Mouse (Mus musculus) ovary, postnatal 36 days (tissue): Measurements from ENCODE around the gene Armc6.

Experiments used
- DNase-seq: peaks from one replicate; pipeline ENCODE4 v3.0.0; 2022; ENCODE audit warnings: low spot score, mixed read lengths

Armc6 gene

DNA sequence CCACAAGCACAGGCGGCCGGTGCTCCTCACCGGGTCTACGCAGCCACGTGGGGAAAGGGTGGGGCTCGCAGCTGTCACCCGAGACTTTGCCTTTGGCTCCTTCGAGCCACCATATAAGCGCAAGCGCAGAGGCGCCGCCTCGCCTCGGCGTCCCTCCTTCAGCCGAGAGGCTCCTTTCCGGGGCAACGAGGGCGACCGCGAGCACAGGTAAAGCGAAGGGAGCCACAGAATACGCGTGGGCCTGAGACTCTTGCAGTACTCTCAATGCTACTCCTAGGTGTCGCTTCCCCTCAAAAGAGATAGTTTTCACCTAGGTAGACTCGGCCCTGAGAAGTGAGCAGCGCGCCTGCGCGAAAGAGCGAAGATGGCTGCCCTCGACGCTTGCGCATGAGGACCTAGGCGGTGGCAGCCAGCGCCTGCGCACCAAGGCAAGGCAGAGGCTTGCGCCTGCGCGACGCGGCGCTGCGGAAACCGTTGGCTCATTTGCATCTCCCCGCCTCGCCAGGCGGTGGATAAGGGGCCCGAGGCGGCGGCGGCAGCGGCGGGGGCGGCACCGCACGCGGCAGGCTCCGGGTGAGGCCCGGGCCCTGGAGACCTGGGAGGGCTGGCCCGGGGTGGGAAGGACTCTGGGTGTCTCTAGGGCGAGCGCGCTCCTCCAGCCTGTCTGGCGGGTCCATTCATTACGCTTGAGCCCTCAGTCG, at the start of gene Armc6, which contains the start of gene Sugp2:
Gene Armc6, minus strand, starts transcription at position 387 of the 701 bp plus-strand sequence.
Gene Sugp2, plus strand, starts transcription at position 147 of the 701 bp plus-strand sequence.
- peak; percentile 97 for DNase-seq

DNA sequence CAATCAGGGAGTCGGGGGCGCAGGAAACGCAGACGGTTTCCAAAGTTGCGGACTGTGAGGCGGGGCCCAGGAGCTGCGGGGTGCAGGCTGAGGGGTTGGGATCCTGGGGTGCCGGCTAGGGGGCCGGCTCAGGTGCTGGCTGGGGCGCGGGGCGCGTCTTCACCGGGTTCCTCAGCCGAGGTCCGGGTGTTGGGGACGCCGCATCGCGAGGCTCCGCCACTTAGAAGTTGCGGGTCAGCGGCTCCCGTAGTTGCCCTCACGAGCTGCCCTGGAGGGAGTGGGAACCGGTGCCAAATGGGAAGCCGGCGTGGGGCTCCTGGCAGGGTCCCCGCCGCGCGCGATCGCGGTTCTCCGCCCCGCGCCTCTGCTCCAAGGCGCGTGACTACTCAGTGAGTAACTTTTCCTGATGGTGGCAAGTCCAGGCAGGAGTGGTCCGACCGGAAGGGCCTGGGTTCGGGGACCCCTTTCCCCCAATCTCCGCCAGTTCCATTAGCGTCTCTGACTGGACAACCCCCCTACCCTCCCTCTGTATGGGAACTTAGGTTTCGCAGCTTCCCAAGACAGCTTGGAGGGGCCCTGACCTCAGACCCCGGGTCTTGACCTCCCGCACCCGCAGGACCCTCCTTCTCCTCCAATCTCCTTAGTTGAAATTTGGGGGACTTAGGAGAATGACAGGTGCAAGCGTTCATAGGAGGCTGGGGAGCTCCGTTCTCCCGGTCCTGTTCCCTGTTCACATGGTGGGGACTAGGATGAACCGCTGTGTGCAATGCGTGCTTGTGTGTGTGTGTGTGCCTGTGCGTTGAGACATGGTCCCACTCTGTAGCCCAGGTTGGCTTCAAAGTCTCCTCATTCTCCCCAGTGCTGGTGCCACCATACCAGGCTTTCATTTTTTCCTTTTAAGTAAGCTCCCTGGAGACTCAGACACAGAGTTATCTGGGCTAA, 49.1 kb upstream of the Armc6 start:
- no peak for DNase-seq

- DNase-seq = peak; percentile 91
Measured at GRCm38 (mm10) chr8:70282603-70283135, 48.4 kb upstream of the Armc6 start, which contains the start of gene Homer3. Homer3 (plus strand) TSS chr8:70282827.

DNA sequence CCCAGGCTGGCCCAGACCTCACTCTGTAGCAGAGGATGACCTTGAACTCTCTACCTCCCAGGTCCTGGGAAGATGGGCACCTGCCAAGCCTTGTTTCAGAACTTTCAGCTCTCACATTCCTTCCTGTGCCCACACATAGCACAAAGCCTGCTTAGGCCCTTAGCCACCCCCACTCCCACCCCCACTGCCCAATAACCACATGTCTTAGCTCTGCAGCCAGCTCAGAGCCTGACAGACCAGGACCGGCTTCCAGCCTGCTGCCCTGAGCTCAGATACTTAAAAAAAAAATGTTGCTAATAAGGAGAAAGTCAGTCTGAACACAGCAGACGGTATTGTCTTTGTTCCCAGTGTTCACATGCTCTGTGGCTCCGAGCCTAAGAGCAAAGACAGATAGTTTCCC, 46.7 kb upstream of the Armc6 start:
- no peak for DNase-seq

DNA sequence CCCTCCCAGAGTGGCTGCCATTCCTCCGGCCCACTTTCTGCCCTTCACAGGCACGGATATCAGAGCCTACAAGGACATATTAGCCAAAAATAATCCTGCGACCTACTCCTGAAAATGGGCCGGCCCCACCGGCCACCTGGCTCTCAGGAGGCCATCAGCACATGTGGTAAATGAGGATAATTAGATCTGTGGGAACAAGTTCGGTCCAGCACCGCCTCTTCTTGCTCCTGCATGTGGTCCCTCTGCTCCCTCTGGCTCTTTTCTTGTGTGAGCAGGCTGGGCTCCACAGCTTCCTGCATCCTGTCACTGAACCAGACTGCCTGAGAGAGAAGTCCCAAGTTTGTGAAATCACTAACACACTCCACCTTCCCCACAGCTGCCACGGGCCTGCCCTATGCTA, 45.0 kb upstream of the Armc6 start:
- DNase-seq = no peak

DNA sequence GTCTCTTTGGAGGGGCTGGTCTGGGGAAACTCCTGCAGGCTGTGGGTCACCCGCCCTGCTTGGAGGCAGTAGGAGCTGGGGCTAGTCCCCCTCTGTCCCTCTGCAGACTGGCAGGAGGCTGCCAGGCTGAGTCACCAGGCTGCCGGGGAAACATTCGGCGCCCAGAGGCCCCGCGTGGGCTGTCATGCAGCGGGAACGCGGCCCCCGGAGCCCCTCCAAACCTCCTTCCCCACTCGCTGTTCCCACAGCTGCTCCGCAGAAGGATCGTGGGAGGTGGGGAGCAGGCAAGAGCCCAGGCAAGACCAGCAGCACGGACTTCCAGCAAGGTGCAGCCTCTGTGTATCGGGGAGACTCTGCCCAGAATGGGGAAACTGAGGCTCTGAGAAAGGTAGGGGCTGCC, 43.9 kb upstream of the Armc6 start:
- no peak for DNase-seq

DNA sequence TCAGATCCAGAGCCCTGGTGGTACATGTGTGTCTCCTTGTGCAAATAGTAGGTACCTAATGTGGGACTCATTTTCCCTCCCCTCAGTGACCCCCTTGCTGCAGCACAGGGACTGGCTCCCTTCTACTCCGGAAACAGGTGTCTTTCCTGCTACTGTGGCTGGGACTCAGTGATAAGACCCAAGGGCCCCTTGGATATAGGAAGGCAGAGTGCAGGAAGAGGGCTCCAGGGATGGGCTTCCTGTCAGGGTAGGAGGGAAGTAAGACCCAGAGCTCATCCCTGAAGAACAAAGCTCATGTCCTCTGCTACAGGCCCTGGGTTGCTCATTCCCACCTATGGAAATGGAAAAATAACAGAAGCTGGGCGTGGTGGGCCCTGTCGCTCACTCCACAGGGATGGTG, 42.2 kb upstream of the Armc6 start:
- DNase-seq = no peak

DNA sequence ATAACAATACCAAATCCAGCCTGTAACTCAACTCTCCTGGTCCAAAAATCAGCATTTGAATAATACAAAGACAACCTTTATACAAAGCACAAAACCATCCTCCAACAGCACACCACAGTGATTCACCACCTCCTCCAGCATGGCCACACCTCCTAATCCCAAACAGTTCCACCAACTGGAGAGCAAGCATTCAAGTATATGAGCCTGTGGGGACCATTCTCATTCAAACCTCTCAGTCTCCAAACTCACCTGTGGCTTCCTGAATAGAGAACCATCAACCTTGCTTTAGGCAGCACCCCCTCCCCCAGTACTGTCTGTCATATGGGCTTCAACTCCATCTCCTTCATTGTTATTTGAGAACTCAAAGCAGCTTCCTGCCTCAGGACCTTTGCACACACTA, 40.1 kb upstream of the Armc6 start:
- no peak for DNase-seq

DNA sequence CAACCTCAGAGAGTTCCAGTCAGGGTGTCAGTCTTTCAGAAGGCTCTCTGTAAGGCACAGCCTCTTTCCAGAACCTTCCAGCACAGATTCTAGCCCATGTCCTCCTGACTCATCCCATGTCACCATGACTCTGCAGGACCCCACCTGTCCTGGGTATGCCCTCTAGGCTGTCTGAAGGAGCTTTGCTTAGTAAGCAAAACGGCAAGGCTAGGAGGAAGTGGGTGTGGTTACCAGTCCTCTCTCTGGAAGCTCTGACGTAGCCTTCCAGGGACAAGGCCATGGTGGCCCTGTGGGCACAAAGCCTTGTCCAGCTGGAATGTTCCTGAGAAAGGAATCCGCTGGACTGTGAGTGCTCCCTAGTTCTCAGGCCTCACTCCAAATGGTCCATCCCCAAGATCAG, 38.7 kb upstream of the Armc6 start:
- no peak for DNase-seq

GRCm38 (mm10) chr8:70268799-70269565, 34.7 kb upstream of the Armc6 start:
- DNase-seq = no peak

- DNase-seq = no peak
Measured at GRCm38 (mm10) chr8:70268311-70268710, 34.0 kb upstream of the Armc6 start.

GRCm38 (mm10) chr8:70267674-70268073, 33.4 kb upstream of the Armc6 start:
- DNase-seq = no peak

DNA sequence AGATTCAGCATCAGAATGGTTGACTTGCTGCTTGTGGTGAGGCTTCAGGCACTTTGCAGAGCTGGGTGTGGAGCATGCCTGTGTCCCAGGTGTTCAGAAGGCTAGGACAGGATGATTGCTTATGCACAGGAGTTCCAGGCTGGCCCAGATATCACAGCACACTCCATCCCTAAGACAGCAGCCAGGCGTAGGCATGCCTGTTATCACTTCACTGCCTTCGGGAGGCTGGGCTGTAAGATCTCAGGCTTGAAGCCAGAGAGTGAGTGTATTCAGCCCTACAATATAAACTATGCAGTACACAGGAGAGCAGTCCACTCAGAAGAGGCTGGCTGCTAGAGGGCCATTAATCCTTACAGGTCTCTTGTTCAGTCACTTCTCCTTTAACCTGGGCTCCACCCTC, 24.8 kb upstream of the Armc6 start:
- DNase-seq = no peak

- DNase-seq = no peak
Measured at GRCm38 (mm10) chr8:70258600-70258999, 24.3 kb upstream of the Armc6 start.

- DNase-seq = no peak
Measured at GRCm38 (mm10) chr8:70257456-70257855, 23.2 kb upstream of the Armc6 start.

GRCm38 (mm10) chr8:70254628-70255027, 20.4 kb upstream of the Armc6 start:
- DNase-seq = no peak

DNA sequence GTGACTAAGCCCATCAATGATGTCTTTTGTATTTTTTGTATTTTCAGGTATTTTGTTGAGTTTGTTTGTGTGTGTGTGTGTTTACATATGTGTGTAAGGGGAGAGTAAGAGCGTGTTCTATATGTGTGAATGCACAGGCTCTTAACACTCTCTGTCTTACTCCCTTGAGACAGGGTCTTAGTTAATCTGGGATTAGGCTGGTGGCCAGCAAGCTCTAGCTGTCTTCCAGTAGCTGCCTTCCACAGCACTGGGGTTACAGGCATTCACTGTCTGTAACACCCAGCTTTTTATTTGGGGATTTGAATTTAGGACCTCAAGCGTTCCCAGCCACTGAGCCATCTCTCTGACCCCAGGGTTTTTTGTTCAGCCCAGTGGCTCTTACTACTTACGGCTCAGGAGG, 13.6 kb upstream of the Armc6 start:
- DNase-seq = no peak

DNA sequence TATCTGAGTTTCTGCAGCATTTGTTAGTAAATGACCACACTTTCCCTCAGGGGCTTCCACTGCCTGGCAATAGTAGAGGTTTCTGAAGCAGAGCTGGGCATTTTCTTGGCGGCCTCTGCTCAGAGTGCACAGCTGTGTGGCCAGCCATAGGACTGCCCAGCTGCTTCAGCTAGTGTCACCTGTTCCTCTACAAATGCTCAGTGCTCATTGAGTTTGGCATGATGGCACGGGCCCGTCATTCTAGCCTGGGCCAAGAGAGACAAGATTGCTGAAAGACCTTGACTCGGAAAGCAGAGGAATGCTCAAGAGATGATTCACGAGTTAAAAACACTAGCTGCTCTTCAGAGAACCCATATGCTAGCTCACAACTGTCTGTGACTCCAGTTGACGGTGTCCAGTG, 12.4 kb upstream of the Armc6 start:
- no peak for DNase-seq

DNA sequence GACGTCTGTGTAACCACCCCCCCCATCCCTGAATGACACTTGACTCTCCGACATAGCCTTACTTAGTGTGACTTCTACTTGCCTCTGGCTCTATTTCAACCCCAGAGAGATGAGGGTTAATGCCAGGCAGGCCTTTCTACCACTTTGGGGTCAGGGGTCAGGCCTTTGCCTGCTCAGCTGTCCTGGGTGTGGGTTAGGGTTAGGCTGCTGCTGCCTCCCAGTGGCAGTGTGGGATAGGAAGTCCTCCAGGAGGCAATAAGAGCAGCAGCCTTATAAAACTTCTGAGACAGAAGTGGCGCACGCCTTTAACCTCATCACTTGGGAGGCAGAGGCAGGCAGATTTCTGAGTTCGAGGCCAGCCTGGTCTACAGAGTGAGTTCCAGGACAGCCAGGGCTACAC, 6.4 kb upstream of the Armc6 start:
- no peak for DNase-seq

DNA sequence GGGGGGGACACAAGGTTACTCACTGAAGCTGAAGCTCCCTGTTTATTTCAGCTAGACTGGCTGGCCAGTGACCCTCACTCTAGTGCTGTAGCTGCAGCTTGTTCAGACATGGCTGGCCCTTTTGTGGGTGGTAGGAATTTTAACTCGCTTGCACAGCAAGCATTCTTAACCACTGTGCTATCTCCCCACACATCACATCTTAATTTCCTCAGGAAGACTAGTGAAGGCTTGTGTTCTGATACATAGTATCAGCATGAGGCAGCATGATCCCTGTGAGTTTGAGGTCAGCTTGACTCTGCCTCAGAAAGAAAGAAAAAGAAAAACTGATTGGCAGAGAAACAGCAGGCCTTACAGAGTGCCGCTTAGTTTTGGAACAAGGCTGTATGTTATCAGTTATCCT, 3.6 kb upstream of the Armc6 start:
- DNase-seq = no peak

DNA sequence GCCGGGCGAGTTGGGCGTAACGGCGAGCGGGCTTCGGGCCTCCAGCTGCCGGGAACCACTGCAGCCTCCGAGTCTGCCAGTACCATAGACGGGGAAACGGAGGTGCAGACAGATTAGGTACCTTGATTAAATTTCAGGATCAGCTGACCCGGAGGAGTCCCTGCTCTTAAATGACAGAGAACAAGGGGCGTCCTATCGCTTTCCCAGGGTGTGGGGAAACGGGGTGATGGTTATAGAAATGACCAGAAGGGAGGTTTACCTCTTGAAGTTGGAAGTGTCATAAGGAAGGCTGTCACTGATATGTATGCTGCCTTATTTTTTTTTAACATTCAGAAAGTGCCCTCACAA, 489 bp upstream of the Armc6 start:
- DNase-seq = no peak

GRCm38 (mm10) chr8:70233606-70234005, 660 bp downstream of the Armc6 start:
- no peak for DNase-seq
